Mouse (Mus musculus): ENCODE results near the gene Osbpl7. TPM values are rescaled to one million over a fixed set of nuclear protein-coding genes. Genes with fewer than 3 reads are reported as not detected.

Osbpl7 gene
- polyA plus RNA-seq (2012; rRNA removed): 11.2 and 14.0 TPM in 2 replicates

- peak in 1 of 2 experiments; percentile 79 for DNase-seq (ENCODE audit: extremely low spot score in 1 of 2, low spot score in 1 of 2)
These were observed at the start of gene Osbpl7 for GRCm38 (mm10) chr11:97050216-97050943. Gene Osbpl7 (plus strand): TSS chr11:97050628.

- DNase-seq (ENCODE audit: extremely low spot score in 1 of 2, low spot score in 1 of 2): no peak
These were observed 47.3 kb upstream of the Osbpl7 start for GRCm38 (mm10) chr11:97003170-97003569.

- DNase-seq (ENCODE audit: extremely low spot score in 1 of 2, low spot score in 1 of 2): no peak
These were observed 43.2 kb upstream of the Osbpl7 start for GRCm38 (mm10) chr11:97007093-97007794.

GRCm38 (mm10) chr11:97009198-97009790, 41.1 kb upstream of the Osbpl7 start:
- DNase-seq (ENCODE audit: extremely low spot score in 1 of 2, low spot score in 1 of 2): no peak

GRCm38 (mm10) chr11:97013121-97013670, 37.2 kb upstream of the Osbpl7 start, which contains the start of gene Sp6:
Gene Sp6 (plus strand): TSS chr11:97013394.
- DNase-seq (ENCODE audit: extremely low spot score in 1 of 2, low spot score in 1 of 2): no peak

- DNase-seq (ENCODE audit: extremely low spot score in 1 of 2, low spot score in 1 of 2): no peak
These were observed 32.5 kb upstream of the Osbpl7 start for GRCm38 (mm10) chr11:97017696-97018582.

GRCm38 (mm10) chr11:97018583-97019344, 31.7 kb upstream of the Osbpl7 start:
- no peak for DNase-seq (ENCODE audit: extremely low spot score in 1 of 2, low spot score in 1 of 2)

- DNase-seq (ENCODE audit: extremely low spot score in 1 of 2, low spot score in 1 of 2): no peak
These were observed 31.1 kb upstream of the Osbpl7 start for GRCm38 (mm10) chr11:97019345-97019708.

- DNase-seq (ENCODE audit: extremely low spot score in 1 of 2, low spot score in 1 of 2): no peak
These were observed 29.2 kb upstream of the Osbpl7 start for GRCm38 (mm10) chr11:97021121-97021765.

GRCm38 (mm10) chr11:97021873-97022484, 28.4 kb upstream of the Osbpl7 start:
- DNase-seq (ENCODE audit: extremely low spot score in 1 of 2, low spot score in 1 of 2): peak in 1 of 2 experiments; percentile 72

GRCm38 (mm10) chr11:97024977-97025376, 25.5 kb upstream of the Osbpl7 start:
- no peak for DNase-seq (ENCODE audit: extremely low spot score in 1 of 2, low spot score in 1 of 2)

- DNase-seq (ENCODE audit: extremely low spot score in 1 of 2, low spot score in 1 of 2): peak; percentile 59 to 90
These were observed 24.6 kb upstream of the Osbpl7 start for GRCm38 (mm10) chr11:97025721-97026344.

- peak in 1 of 2 experiments; percentile 82 for DNase-seq (ENCODE audit: extremely low spot score in 1 of 2, low spot score in 1 of 2)
These were observed 20.6 kb upstream of the Osbpl7 start, which contains the start of gene Scrn2 for GRCm38 (mm10) chr11:97029686-97030417. Gene Scrn2 (plus strand): TSS chr11:97029938.

- DNase-seq (ENCODE audit: extremely low spot score in 1 of 2, low spot score in 1 of 2): no peak
These were observed 20.0 kb upstream of the Osbpl7 start for GRCm38 (mm10) chr11:97030426-97030825.

GRCm38 (mm10) chr11:97031977-97032376, 18.5 kb upstream of the Osbpl7 start:
- DNase-seq (ENCODE audit: extremely low spot score in 1 of 2, low spot score in 1 of 2): no peak

- no peak for DNase-seq (ENCODE audit: extremely low spot score in 1 of 2, low spot score in 1 of 2)
These were observed 17.9 kb upstream of the Osbpl7 start for GRCm38 (mm10) chr11:97032499-97032898.

GRCm38 (mm10) chr11:97033781-97034180, 16.6 kb upstream of the Osbpl7 start:
- DNase-seq (ENCODE audit: extremely low spot score in 1 of 2, low spot score in 1 of 2): no peak
